Comparison of ENCODE assay signal across 26 mouse cellular contexts in genomic region chr2:118941341-118941740, GRCm38 (mm10). TPM values are rescaled to one million over a fixed set of nuclear protein-coding genes. Genes with fewer than 3 reads are reported as not detected.
DNase-seq lines count a peak whose midpoint lies in the region; ATAC-seq and TF ChIP-seq lines count a peak whose summit lies in the region.
"Had no signal": no experiment of that assay in that cellular context is flagged by ENCODE, and none has a peak within 500 bp of the region (broad histone marks: within the 10 kb centered on the region; RNA-seq: fewer than 3 reads in every experiment).

No protein-coding gene starts in this region.

- TF ChIP-seq POLR2A in CH12.LX (IDR thresholded peaks at IDR 0.05; ENCODE audit: low read depth, low read length), result no peak

- TF ChIP-seq RAD21 in CH12.LX (IDR thresholded peaks at IDR 0.05; ENCODE audit: low read depth, low read length), result no peak

- no peak overlapping the region for H3K9ac ChIP-seq in midbrain, embryonic 11.5 days (ENCODE audit: low read length)
- H3K9ac ChIP-seq in midbrain, embryonic 15.5 days, result no peak overlapping the region
- no peak overlapping the region for H3K9ac ChIP-seq in CH12.LX (ENCODE audit: insufficient read depth, low read depth)
- H3K9ac ChIP-seq in hindbrain, embryonic 13.5 days, result no peak overlapping the region
- H3K9ac ChIP-seq: embryonic facial prominence, embryonic 13.5 days; embryonic facial prominence, embryonic 15.5 days; forebrain, embryonic 12.5 days; forebrain, embryonic 15.5 days; forebrain, postnatal 0 days had no signal

- H3K79me2 ChIP-seq in CH12.LX (replicated peaks; ENCODE audit: control insufficient read depth, extremely low read depth, insufficient read depth, poor library complexity, severe bottlenecking), result no peaks in the 10 kb centered on the region

- DNase-seq in midbrain, embryonic 11.5 days (ENCODE audit: low spot score, missing footprints), result peak; percentile 33
- DNase-seq in spleen, postnatal 36 days (ENCODE audit: low spot score in 2 of 2), result peak; percentile 36 to 48
- no peak for DNase-seq in spleen, postnatal 10 days (ENCODE audit: low spot score in 2 of 2)
- DNase-seq in CH12.LX (ENCODE audit: extremely low read depth), result no peak
- DNase-seq in splenic B cell, adult 2 months (ENCODE audit: low read depth, low spot score), result peak; percentile 75
- no peak for DNase-seq in layer of hippocampus, adult 11-12 months (ENCODE audit: low spot score)
- DNase-seq: adrenal gland, adult 2 months; adrenal gland, postnatal 10 days; adrenal gland, postnatal 25 days; cerebellum, adult 11 months; cerebellum, adult 18-20 months; cerebellum, adult 8-10 months; cerebellum, adult 9-11 months; cerebellum, postnatal 14 days; cerebellum, postnatal 36 days; embryo, embryonic 11 days; forebrain, postnatal 0 days had no signal

- no peaks in the 10 kb centered on the region for H3K27me3 ChIP-seq in midbrain, embryonic 11.5 days (ENCODE audit: control insufficient read depth, insufficient read depth, low read length)
- H3K27me3 ChIP-seq in midbrain, embryonic 15.5 days (replicated peaks), result no peaks in the 10 kb centered on the region
- H3K27me3 ChIP-seq in CH12.LX (replicated peaks), result peaks cover 4% of the 10 kb centered on the region
- H3K27me3 ChIP-seq in splenic B cell, adult 2 months (ENCODE audit: control insufficient read depth, insufficient read depth, low read length, poor library complexity, severe bottlenecking), result no peaks in the 10 kb centered on the region
- H3K27me3 ChIP-seq in hindbrain, embryonic 13.5 days, result 0 out of 2 replicates have a peak, but pooled peaks cover 3% of the 10 kb centered on the region
- H3K27me3 ChIP-seq: embryonic facial prominence, embryonic 15.5 days; forebrain, embryonic 12.5 days; forebrain, embryonic 15.5 days had no signal

- no peak overlapping the region for H3K4me2 ChIP-seq in midbrain, embryonic 11.5 days
- H3K4me2 ChIP-seq in midbrain, embryonic 15.5 days, result no peak overlapping the region
- H3K4me2 ChIP-seq in CH12.LX (ENCODE audit: insufficient read depth, low read depth, poor library complexity, severe bottlenecking), result no peak overlapping the region
- H3K4me2 ChIP-seq in hindbrain, embryonic 13.5 days, result no peak overlapping the region
- H3K4me2 ChIP-seq: embryonic facial prominence, embryonic 13.5 days; embryonic facial prominence, embryonic 15.5 days; forebrain, embryonic 12.5 days; forebrain, embryonic 15.5 days had no signal

- H3K4me3 ChIP-seq in midbrain, embryonic 11.5 days (ENCODE audit: low read depth, low read length), result no peak overlapping the region
- no peak overlapping the region for H3K4me3 ChIP-seq in midbrain, embryonic 15.5 days
- no peak overlapping the region for H3K4me3 ChIP-seq in CH12.LX (replicated peaks in 1 of 3; ENCODE audit: low read depth in 2 of 3, low read length in 2 of 3, poor library complexity in 1 of 3)
- no peak overlapping the region for H3K4me3 ChIP-seq in hindbrain, embryonic 13.5 days
- H3K4me3 ChIP-seq: embryonic facial prominence, embryonic 13.5 days; embryonic facial prominence, embryonic 15.5 days; erythroblast, embryonic 14.5 days; forebrain, embryonic 10.5 days; forebrain, embryonic 12.5 days; forebrain, embryonic 15.5 days had no signal

- ATAC-seq in midbrain, embryonic 11.5 days (ENCODE audit: low FRiP score), result no peak
- no peak for ATAC-seq in midbrain, embryonic 15.5 days (replicated peaks)
- ATAC-seq in hindbrain, embryonic 13.5 days (ENCODE audit: low FRiP score), result no peak
- ATAC-seq: CD4-positive, CD25-positive, alpha-beta regulatory T cell, adult 4 months; forebrain, embryonic 15.5 days; forebrain, postnatal 0 days had no signal

- no peak for TF ChIP-seq CTCF in CH12.LX (conservative IDR thresholded peaks at IDR 0.05 in 1 of 2, IDR thresholded peaks at IDR 0.05 in 1 of 2; ENCODE audit: low read depth in 2 of 2, low read length in 2 of 2)

- dilution Hi-C loops in CH12.LX (cut with MboI; ENCODE audit: extremely low pct_ligation_motif_present, extremely low pct_unique_long_range_greater_than_20kb, low sequenced_read_pairs), result no loop called here

- no peak overlapping the region for H3K27ac ChIP-seq in midbrain, embryonic 11.5 days (ENCODE audit: low read depth, low read length)
- H3K27ac ChIP-seq in midbrain, embryonic 15.5 days, result no peak overlapping the region
- no peak overlapping the region for H3K27ac ChIP-seq in CH12.LX (ENCODE audit: insufficient read depth, low read depth)
- no peak overlapping the region for H3K27ac ChIP-seq in hindbrain, embryonic 13.5 days
- H3K27ac ChIP-seq: embryonic facial prominence, embryonic 13.5 days; embryonic facial prominence, embryonic 15.5 days; forebrain, embryonic 10.5 days; forebrain, embryonic 12.5 days; forebrain, embryonic 15.5 days had no signal

- WGBS in midbrain, embryonic 11.5 days, result 83% methylated on average over 7 of the region's 7 CpGs
- 87% methylated on average over 7 of the region's 7 CpGs for WGBS in midbrain, embryonic 15.5 days
- 75% methylated on average over 6 of the region's 7 CpGs for WGBS in hindbrain, embryonic 13.5 days

- no peaks in the 10 kb centered on the region for H3K36me3 ChIP-seq in midbrain, embryonic 11.5 days (ENCODE audit: control insufficient read depth, insufficient read depth, low read length)
- no peaks in the 10 kb centered on the region for H3K36me3 ChIP-seq in midbrain, embryonic 15.5 days (replicated peaks)
- no peaks in the 10 kb centered on the region for H3K36me3 ChIP-seq in CH12.LX (replicated peaks in 1 of 2; ENCODE audit: control insufficient read depth in 1 of 2, insufficient read depth in 1 of 2, low read length in 1 of 2)
- no peaks in the 10 kb centered on the region for H3K36me3 ChIP-seq in splenic B cell, adult 2 months (ENCODE audit: control insufficient read depth, insufficient read depth, low read length, poor library complexity, severe bottlenecking)
- no peaks in the 10 kb centered on the region for H3K36me3 ChIP-seq in hindbrain, embryonic 13.5 days
- H3K36me3 ChIP-seq: embryonic facial prominence, embryonic 13.5 days; embryonic facial prominence, embryonic 15.5 days; forebrain, embryonic 10.5 days; forebrain, embryonic 12.5 days; forebrain, embryonic 15.5 days had no signal

- no peaks in the 10 kb centered on the region for H3K4me1 ChIP-seq in midbrain, embryonic 11.5 days (ENCODE audit: control insufficient read depth, insufficient read depth, low read length)
- H3K4me1 ChIP-seq in midbrain, embryonic 15.5 days, result no peaks in the 10 kb centered on the region
- peaks cover 3 to 4% of the 10 kb centered on the region in 2 experiments; a peak in 3 of 4 replicates for H3K4me1 ChIP-seq in CH12.LX (ENCODE audit: control insufficient read depth in 1 of 2, insufficient read depth in 2 of 2)
- no peaks in the 10 kb centered on the region for H3K4me1 ChIP-seq in hindbrain, embryonic 13.5 days (replicated peaks)
- H3K4me1 ChIP-seq: forebrain, embryonic 12.5 days; forebrain, embryonic 15.5 days had no signal

- H3K9me3 ChIP-seq in midbrain, embryonic 11.5 days (ENCODE audit: control insufficient read depth, low read length), result no peaks in the 10 kb centered on the region
- H3K9me3 ChIP-seq in midbrain, embryonic 15.5 days, result no peaks in the 10 kb centered on the region
- H3K9me3 ChIP-seq in CH12.LX (replicated peaks; ENCODE audit: low read length), result peaks cover 3% of the 10 kb centered on the region
- no peaks in the 10 kb centered on the region for H3K9me3 ChIP-seq in hindbrain, embryonic 13.5 days
- H3K9me3 ChIP-seq: embryonic facial prominence, embryonic 13.5 days; embryonic facial prominence, embryonic 15.5 days; forebrain, embryonic 10.5 days; forebrain, embryonic 12.5 days; forebrain, embryonic 15.5 days had no signal

- in situ Hi-C loops in CH12.LX (cut with MboI; ENCODE audit: low pct_ligation_motif_present, low pct_unique_long_range_greater_than_20kb, low sequenced_read_pairs), result no loop called here

- TF ChIP-seq EP300 in CH12.LX (IDR thresholded peaks at IDR 0.05; ENCODE audit: low read length), result no peak

TF ChIP-seq in CH12.LX, 34 proteins besides CTCF, POLR2A, EP300 and RAD21:
- TF ChIP-seq IRF4 (IDR thresholded peaks at IDR 0.05; ENCODE audit: low read depth, low read length) (peak; percentile 31; the same call in 1 of the 2 replicates), CHD2 (IDR thresholded peaks at IDR 0.05; ENCODE audit: low read length) (no peak)

RNA-seq across cellular contexts. Expression of gene Chst14, which starts 15.0 kb away (rescaled TPM):
- polyA plus RNA-seq in midbrain, embryonic 11.5 days (2014; fragmentation: Nextera tagmentation; extraction: Ambion mirVana), result 17.3 and 19.2 TPM in 2 replicates
- 4.7 and 6.0 TPM in 2 replicates for polyA plus RNA-seq in midbrain, embryonic 15.5 days (2015; fragmentation: Nextera tagmentation; extraction: Ambion mirVana)
- 4.4 and 5.1 TPM in 2 replicates for total RNA-seq in CH12.LX (2012; rRNA removed)
- total RNA-seq in CH12.LX (2014; rRNA removed), result 3.1 and 4.7 TPM in 2 replicates
- 6.7 and 8.4 TPM in 2 replicates for polyA plus RNA-seq in CH12.LX (2012; ENCODE audit: insufficient read length, low read depth)
- polyA plus RNA-seq in hindbrain, embryonic 13.5 days (2015; fragmentation: Nextera tagmentation; extraction: Ambion mirVana), result 6.9 and 8.1 TPM in 2 replicates

RNA-seq across cellular contexts. Expression of gene Bahd1, which starts 41.2 kb away (rescaled TPM):
- 1.4 and 1.5 TPM in 2 replicates for polyA plus RNA-seq in midbrain, embryonic 11.5 days (2014; fragmentation: Nextera tagmentation; extraction: Ambion mirVana)
- polyA plus RNA-seq in midbrain, embryonic 15.5 days (2015; fragmentation: Nextera tagmentation; extraction: Ambion mirVana), result 8.4 and 8.8 TPM in 2 replicates
- total RNA-seq in CH12.LX (2012; rRNA removed) (28.7 and 32.1 TPM in 2 replicates), CH12.LX (2014; rRNA removed) (14.1 and 15.3 TPM in 2 replicates)
- 37.5 and 37.8 TPM in 2 replicates for polyA plus RNA-seq in CH12.LX (2012; ENCODE audit: insufficient read length, low read depth)
- polyA plus RNA-seq in hindbrain, embryonic 13.5 days (2015; fragmentation: Nextera tagmentation; extraction: Ambion mirVana), result 5.0 and 5.1 TPM in 2 replicates

Comparison
In these comparisons a context has a peak if more than half of its experiments do, and no peak if none do; other contexts are left out.
1. DNase-seq: peak in midbrain, embryonic 11.5 days (single experiment), spleen, postnatal 36 days (2 of 2) and splenic B cell, adult 2 months (single experiment); none in spleen, postnatal 10 days (0 of 2), CH12.LX (single experiment) and layer of hippocampus, adult 11-12 months (single experiment).